Mouse (Mus musculus) cerebellum, adult 2 months (tissue): ENCODE data around the gene Abcb8.

ENCODE experiments used
- CTCF ChIP-seq: fragments of 200-500 bp; IDR thresholded peaks from 2 replicates; pipeline ENCODE4 v1.5.1; 2011; ENCODE audit warnings: low read depth, mild to moderate bottlenecking, control low read depth, low read length, moderate library complexity, borderline replicate concordance; ENCODE audit not compliant: insufficient read depth
- POLR2A ChIP-seq: fragments of 200-500 bp; IDR thresholded peaks from 2 replicates; pipeline ENCODE4 v1.6.1; 2011; ENCODE audit warnings: low read length, control low read depth, borderline replicate concordance; ENCODE audit not compliant: insufficient read depth

DNA sequence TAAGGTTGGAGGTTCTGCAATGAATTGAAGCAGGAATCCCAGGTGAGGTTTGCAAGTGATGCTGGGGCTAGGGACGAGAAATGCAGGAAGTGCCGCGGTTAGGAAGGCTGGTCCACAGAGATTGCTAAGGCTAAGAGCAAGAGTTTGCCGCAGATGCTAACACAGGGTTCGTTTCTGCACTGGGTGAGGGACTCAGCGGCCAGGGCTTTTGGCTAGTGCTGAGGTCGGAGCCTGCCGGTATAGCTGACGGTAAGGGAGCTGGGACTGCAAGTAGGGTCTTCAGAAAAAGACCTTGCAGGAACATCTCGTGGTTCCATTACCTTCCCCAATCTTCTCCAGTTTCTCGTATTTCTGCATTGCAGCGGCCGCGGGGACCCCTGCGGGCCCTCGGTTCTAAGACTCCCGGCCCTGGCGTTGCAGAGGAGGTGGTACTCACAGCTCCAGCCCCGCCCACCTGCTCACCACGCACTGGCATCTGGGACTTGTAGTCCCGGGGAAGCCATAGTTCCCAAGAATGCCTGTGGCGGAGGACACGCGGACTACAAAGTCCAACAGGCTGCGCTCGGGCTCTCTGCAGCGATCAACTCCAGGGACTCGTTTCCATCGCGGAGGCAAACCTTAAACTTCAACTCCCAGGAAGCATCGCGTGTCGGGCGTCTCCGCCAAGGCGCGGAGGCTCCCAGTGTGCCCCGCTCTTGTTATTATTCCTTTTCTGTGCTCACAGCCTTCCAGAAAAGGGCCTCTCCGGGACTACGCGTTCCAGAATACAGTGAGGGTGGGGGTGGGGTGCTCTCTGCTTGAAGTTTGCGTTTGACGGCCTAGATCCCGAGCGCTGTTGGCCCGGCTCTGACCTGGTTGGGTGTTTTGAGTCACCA is 29.9 kb downstream of the Abcb8 start, which contains the start of the genes Cdk5 and Slc4a2:
- TF ChIP-seq CTCF (no peak), POLR2A (peak; percentile 51; the same call in 1 of the 2 replicates)
